Mouse (Mus musculus) hindbrain, embryonic 14.5 days (tissue): ENCODE measurements around the gene Unc5b. TPM values are rescaled to one million over a fixed set of nuclear protein-coding genes. Genes with fewer than 3 reads are reported as not detected.
A peak's percentile ranks its signal among the peaks of the same experiment; 100 is the strongest.

Experiments used
- ATAC-seq: fragments of 200-750 bp; cut with Nextera tagmentation; 2 replicates; pipeline ENCODE4 v1.8.0; 2017; ENCODE audit warnings: moderate number of reproducible peaks, mild to moderate bottlenecking, moderate TSS enrichment, moderate library complexity; ENCODE audit not compliant: low FRiP score
- DNase-seq: peaks from one replicate; pipeline ENCODE4 v3.0.0-alpha.2; 2015; ENCODE audit warnings: low spot score
- H3K27ac ChIP-seq: fragments of 300-500 bp; sonication (generic); 2 replicates; pipeline ENCODE4 v1.5.1; 2014; ENCODE audit warnings: mild to moderate bottlenecking, moderate library complexity
- H3K27me3 ChIP-seq: fragments of 300-500 bp; sonication (generic); 2 replicates; pipeline ENCODE4 v1.6.1; 2014; ENCODE audit warnings: mild to moderate bottlenecking, low read length, mixed read lengths; ENCODE audit not compliant: control insufficient read depth, insufficient read depth
- H3K36me3 ChIP-seq: fragments of 300-500 bp; sonication (generic); replicated peaks from 2 replicates; pipeline ENCODE4 v1.6.1; 2014; ENCODE audit not compliant: control insufficient read depth, insufficient read depth
- H3K4me1 ChIP-seq: fragments of 300-500 bp; sonication (generic); replicated peaks from 2 replicates; pipeline ENCODE4 v1.6.1; 2014; ENCODE audit warnings: antibody characterized with exemption, low read length, mixed read lengths; ENCODE audit not compliant: control insufficient read depth, insufficient read depth
- H3K4me2 ChIP-seq: fragments of 300-500 bp; sonication (generic); replicated peaks from 2 replicates; pipeline ENCODE4 v1.6.1; 2014; ENCODE audit warnings: mild to moderate bottlenecking, moderate library complexity
- H3K4me3 ChIP-seq: fragments of 300-500 bp; sonication (generic); replicated peaks from 2 replicates; pipeline ENCODE4 v1.5.1; 2014; ENCODE audit warnings: mild to moderate bottlenecking, low read length
- H3K9ac ChIP-seq: fragments of 300-500 bp; sonication (generic); 2 replicates; pipeline ENCODE4 v1.6.1; 2014
- H3K9me3 ChIP-seq: fragments of 300-500 bp; sonication (generic); 2 replicates; pipeline ENCODE4 v1.6.1; 2016; ENCODE audit warnings: low read length; ENCODE audit not compliant: control insufficient read depth
- WGBS: fragments of 180-500 bp; shearing (Covaris S2); extraction: QIAGEN DNeasy Blood & Tissue Kit; methylation state at CpG from one replicate; pipeline ENCODE4 v1.1.7; 2014; 5-methylcytosine and 5-hydroxymethylcytosine counted together
- polyA plus RNA-seq: library from polyadenylated mRNA; unstranded; fragments of >200 nt; fragmentation: Nextera tagmentation; extraction: Ambion mirVana; gene quantifications from 2 replicates; pipeline ENCODE4 v1.2.1, GENCODE M21; 2014

Gene Unc5b
- polyA plus RNA-seq, 1 experiment from 2014 or later: 2.9 TPM

- Histone ChIP-seq H3K9ac (no peak overlapping the region), H3K27ac (no peak overlapping the region), H3K27me3 (0 out of 2 replicates have a peak, but pooled peaks cover 10% of the 10 kb centered on the region), H3K4me2 (no peak overlapping the region), H3K4me1 (peaks cover 32% of the 10 kb centered on the region), H3K9me3 (no peaks in the 10 kb centered on the region), H3K36me3 (no peaks in the 10 kb centered on the region), H3K4me3 (no peak overlapping the region)
- WGBS: 84% methylated on average over 21 of the region's 21 CpGs
- DNase-seq (no peak), ATAC-seq (no peak)
Observed at GRCm38 (mm10) chr10:60805436-60806206, 25.8 kb downstream of the Unc5b start.

GRCm38 (mm10) chr10:60804865-60805264 is 26.5 kb downstream of the Unc5b start:
- 29% methylated on average over 4 of the region's 4 CpGs for whole genome bisulfite sequencing
- no peaks in the 10 kb centered on the region for H3K36me3 ChIP-seq
- no peak overlapping the region for H3K9ac ChIP-seq
- H3K4me3 ChIP-seq: no peak overlapping the region
- H3K27ac ChIP-seq: no peak overlapping the region
- no peak for DNase-seq
- ATAC-seq: no peak
- H3K27me3 ChIP-seq: 0 out of 2 replicates have a peak, but pooled peaks cover 10% of the 10 kb centered on the region
- H3K4me2 ChIP-seq: no peak overlapping the region
- peaks cover 38% of the 10 kb centered on the region for H3K4me1 ChIP-seq
- no peaks in the 10 kb centered on the region for H3K9me3 ChIP-seq

- ATAC-seq: 0 out of 2 replicates have a peak, but pooled peaks have one; percentile 2
- H3K4me1 ChIP-seq: peaks cover 38% of the 10 kb centered on the region
- WGBS: 81% methylated on average over 10 of the region's 10 CpGs
Observed at GRCm38 (mm10) chr10:60803971-60804370, 27.4 kb downstream of the Unc5b start.

GRCm38 (mm10) chr10:60801898-60802412 is 29.4 kb downstream of the Unc5b start:
- Histone ChIP-seq H3K4me2 (no peak overlapping the region), H3K4me1 (peaks cover 30% of the 10 kb centered on the region), H3K9me3 (no peaks in the 10 kb centered on the region), H3K4me3 (no peak overlapping the region), H3K27me3 (0 out of 2 replicates have a peak, but pooled peaks cover 5% of the 10 kb centered on the region), H3K27ac (no peak overlapping the region), H3K36me3 (no peaks in the 10 kb centered on the region), H3K9ac (no peak overlapping the region)
- DNase-seq (no peak), ATAC-seq (no peak)
- 56% methylated on average over 12 of the region's 12 CpGs for WGBS

More at GRCm38 (mm10) chr10:60803971-60804370, 27.4 kb downstream of the Unc5b start:
- H3K27me3 ChIP-seq: 0 out of 2 replicates have a peak, but pooled peaks cover 7% of the 10 kb centered on the region
- no peak overlapping the region for H3K4me3 ChIP-seq
- no peak overlapping the region for H3K27ac ChIP-seq
- H3K4me2 ChIP-seq: no peak overlapping the region
- H3K9ac ChIP-seq: no peak overlapping the region
- no peak for DNase-seq
- H3K36me3 ChIP-seq: no peaks in the 10 kb centered on the region
- no peaks in the 10 kb centered on the region for H3K9me3 ChIP-seq

- H3K9me3 ChIP-seq: no peaks in the 10 kb centered on the region
- H3K36me3 ChIP-seq: no peaks in the 10 kb centered on the region
- no peak overlapping the region for H3K9ac ChIP-seq
- H3K4me1 ChIP-seq: peaks cover 30% of the 10 kb centered on the region
- 39% methylated on average over 11 of the region's 11 CpGs for WGBS
- H3K27me3 ChIP-seq: 0 out of 2 replicates have a peak, but pooled peaks cover 5% of the 10 kb centered on the region
- H3K4me3 ChIP-seq: no peak overlapping the region
- DNase-seq: no peak
- peak; percentile 15; the same call in 1 of the 2 replicates for ATAC-seq
- no peak overlapping the region for H3K27ac ChIP-seq
- no peak overlapping the region for H3K4me2 ChIP-seq
Observed at GRCm38 (mm10) chr10:60801168-60801897, 30.0 kb downstream of the Unc5b start.

- Histone ChIP-seq H3K27ac (no peak overlapping the region), H3K9ac (no peak overlapping the region), H3K27me3 (peaks cover under 1% of the 10 kb centered on the region; the same call in 1 of the 2 replicates), H3K36me3 (no peaks in the 10 kb centered on the region), H3K4me3 (no peak overlapping the region), H3K4me1 (peaks cover 24% of the 10 kb centered on the region), H3K4me2 (no peak overlapping the region), H3K9me3 (no peaks in the 10 kb centered on the region)
- no peak for DNase-seq
- WGBS: 21% methylated on average over 19 of the region's 19 CpGs
- no peak for ATAC-seq
Observed at GRCm38 (mm10) chr10:60800295-60801167, 30.9 kb downstream of the Unc5b start.

- Histone ChIP-seq H3K4me2 (no peak overlapping the region), H3K9ac (no peak overlapping the region), H3K4me3 (no peak overlapping the region), H3K27me3 (no peaks in the 10 kb centered on the region; the same call in 1 of the 2 replicates), H3K9me3 (no peaks in the 10 kb centered on the region), H3K36me3 (no peaks in the 10 kb centered on the region), H3K27ac (no peak overlapping the region), H3K4me1 (peaks cover 17% of the 10 kb centered on the region)
- no peak for ATAC-seq
- DNase-seq: no peak
- 91% methylated on average over 14 of the region's 14 CpGs for WGBS
Observed at GRCm38 (mm10) chr10:60797682-60798422, 33.5 kb downstream of the Unc5b start.

GRCm38 (mm10) chr10:60796474-60796873 is 34.9 kb downstream of the Unc5b start:
- no peak for DNase-seq
- no peak overlapping the region for H3K27ac ChIP-seq
- H3K27me3 ChIP-seq: no peaks in the 10 kb centered on the region; the same call in 1 of the 2 replicates
- H3K9me3 ChIP-seq: no peaks in the 10 kb centered on the region
- H3K9ac ChIP-seq: no peak overlapping the region
- no peak overlapping the region for H3K4me2 ChIP-seq
- ATAC-seq: no peak
- H3K4me3 ChIP-seq: no peak overlapping the region
- WGBS: 90% methylated on average over 7 of the region's 7 CpGs
- H3K4me1 ChIP-seq: peaks cover 20% of the 10 kb centered on the region
- H3K36me3 ChIP-seq: no peaks in the 10 kb centered on the region
